Mouse (Mus musculus): Measurements from ENCODE around the gene Lfng. TPM values are rescaled to one million over a fixed set of nuclear protein-coding genes. Genes with fewer than 3 reads are reported as not detected.

Gene Lfng
- total and polyA plus RNA-seq, 3 experiments: 11.2 to 14.1 TPM; not detected in 1

- H3K9me3 ChIP-seq (replicated peaks; ENCODE audit: insufficient read depth, low read length): no peaks in the 10 kb centered on the region
- no peaks in the 10 kb centered on the region; the same call in 1 of the 2 replicates for H3K79me2 ChIP-seq (ENCODE audit: control insufficient read depth, insufficient read depth, low read length, poor library complexity)
- peaks cover 0 to 22% of the 10 kb centered on the region in 2 experiments; a peak in 2 of 4 replicates for H3K36me3 ChIP-seq (ENCODE audit: control insufficient read depth in 1 of 2, insufficient read depth in 2 of 2, low read length in 2 of 2)
- H3K9ac ChIP-seq (ENCODE audit: control insufficient read depth, low read depth, low read length, poor library complexity, severe bottlenecking): peak overlapping the region; percentile 31
- H3K27me3 ChIP-seq (ENCODE audit: control insufficient read depth in 1 of 2, insufficient read depth in 2 of 2, low read length in 2 of 2): no peaks in the 10 kb centered on the region
- H3K27ac ChIP-seq (ENCODE audit: control insufficient read depth, low read depth, low read length): no peak overlapping the region
- no peak overlapping the region for H3K4me3 ChIP-seq (ENCODE audit: control insufficient read depth in 1 of 2, insufficient read depth in 1 of 2, low read depth in 2 of 2, low read length in 2 of 2)
- TF ChIP-seq TCF12 (IDR thresholded peaks at IDR 0.05; ENCODE audit: low read depth, low read length): peak; percentile 32; the same call in 1 of the 2 replicates
- peak; percentile 70 for TF ChIP-seq MAX (IDR thresholded peaks at IDR 0.05; ENCODE audit: low read length)
- no peak for TF ChIP-seq POLR2AphosphoS2 (IDR thresholded peaks at IDR 0.05; ENCODE audit: low read length)
- TF ChIP-seq EP300 (IDR thresholded peaks at IDR 0.05; ENCODE audit: low read depth in 1 of 2, low read length in 2 of 2): peak; percentile 41 to 54; a peak in 3 of 4 replicates
- TF ChIP-seq ELF1 (IDR thresholded peaks at IDR 0.05; ENCODE audit: low read depth, low read length): peak; percentile 73
- no peak for TF ChIP-seq TAL1 (IDR thresholded peaks at IDR 0.05; ENCODE audit: low read length)
- peak; percentile 35; the same call in 1 of the 2 replicates for TF ChIP-seq ETS1 (IDR thresholded peaks at IDR 0.05; ENCODE audit: low read depth, low read length)
- no peak for TF ChIP-seq RCOR1 (IDR thresholded peaks at IDR 0.05; ENCODE audit: low read depth, low read length)
- TF ChIP-seq GABPA (IDR thresholded peaks at IDR 0.05; ENCODE audit: low read depth, low read length): no peak
- TF ChIP-seq USF1 (IDR thresholded peaks at IDR 0.05; ENCODE audit: low read depth, low read length): peak; percentile 80
- peak; percentile 62; the same call in 1 of the 2 replicates for TF ChIP-seq MXI1 (IDR thresholded peaks at IDR 0.05; ENCODE audit: low read depth, low read length)
- TF ChIP-seq USF2 (IDR thresholded peaks at IDR 0.05; ENCODE audit: borderline replicate concordance in 1 of 2, insufficient read depth in 1 of 2, low read depth in 1 of 2, low read length in 2 of 2): 0 out of 4 replicates have a peak, but pooled peaks of 1 of the 2 experiments have one; percentile 31
- TF ChIP-seq MAZ (IDR thresholded peaks at IDR 0.05; ENCODE audit: low read depth, low read length): 0 out of 2 replicates have a peak, but pooled peaks have one; percentile 30
- no peak for TF ChIP-seq ZMIZ1 (IDR thresholded peaks at IDR 0.05; ENCODE audit: low read depth, low read length)
- DNase-seq (ENCODE audit: low read depth, low spot score): peak; percentile 57
- peaks cover 10 to 33% of the 10 kb centered on the region in 2 experiments for H3K4me1 ChIP-seq (ENCODE audit: control insufficient read depth in 1 of 2, insufficient read depth in 2 of 2, low read length in 2 of 2)
Observed at GRCm38 (mm10) chr5:140642076-140642475, 35.0 kb downstream of the Lfng start.

GRCm38 (mm10) chr5:140644263-140644662 lies 37.1 kb downstream of the Lfng start:
- H3K9me3 ChIP-seq (replicated peaks; ENCODE audit: insufficient read depth, low read length): no peaks in the 10 kb centered on the region
- H3K4me3 ChIP-seq (ENCODE audit: control insufficient read depth in 1 of 2, insufficient read depth in 1 of 2, low read depth in 2 of 2, low read length in 2 of 2): peak overlapping the region; percentile 5 to 27; a peak in 2 of 4 replicates
- no peaks in the 10 kb centered on the region for H3K27me3 ChIP-seq (ENCODE audit: control insufficient read depth in 1 of 2, insufficient read depth in 2 of 2, low read length in 2 of 2)
- peak overlapping the region; percentile 63 for H3K27ac ChIP-seq (ENCODE audit: control insufficient read depth, low read depth, low read length)
- DNase-seq (ENCODE audit: low read depth, low spot score): peak; percentile 45
- H3K4me1 ChIP-seq (ENCODE audit: control insufficient read depth in 1 of 2, insufficient read depth in 2 of 2, low read length in 2 of 2): peaks cover 10 to 38% of the 10 kb centered on the region in 2 experiments
- TF ChIP-seq GATA1 (IDR thresholded peaks at IDR 0.05; ENCODE audit: low read depth, low read length) (no peak), CTCF (IDR thresholded peaks at IDR 0.05 in 2 of 3, conservative IDR thresholded peaks at IDR 0.05 in 1 of 3; ENCODE audit: control insufficient read depth in 1 of 3, insufficient read depth in 1 of 3, low read depth in 2 of 3, low read length in 3 of 3, poor library complexity in 1 of 3, severe bottlenecking in 1 of 3) (peak in 2 of 3 experiments; percentile 30 to 43; a peak in 3 of 6 replicates)
- peaks cover 0 to 27% of the 10 kb centered on the region in 2 experiments; a peak in 2 of 4 replicates for H3K36me3 ChIP-seq (ENCODE audit: control insufficient read depth in 1 of 2, insufficient read depth in 2 of 2, low read length in 2 of 2)
- peak overlapping the region; percentile 49 for H3K9ac ChIP-seq (ENCODE audit: control insufficient read depth, low read depth, low read length, poor library complexity, severe bottlenecking)
- H3K79me2 ChIP-seq (ENCODE audit: control insufficient read depth, insufficient read depth, low read length, poor library complexity): peaks cover 4% of the 10 kb centered on the region; the same call in 1 of the 2 replicates

Measured in MEL (cell line).